Mouse (Mus musculus) MEL (cell line): ENCODE results near the gene Rnf111. TPM values are rescaled to one million over a fixed set of nuclear protein-coding genes. Genes with fewer than 3 reads are reported as not detected.

Experiments used
- DNase-seq: peaks from one replicate; pipeline ENCODE4 v3.0.0; 2011; ENCODE audit warnings: low read depth, low spot score
- H3K27ac ChIP-seq: 2 replicates; pipeline ENCODE4 v1.5.1; 2012; ENCODE audit warnings: low read depth, mild to moderate bottlenecking, control low read depth, low read length, moderate library complexity; ENCODE audit not compliant: control insufficient read depth
- H3K27me3 ChIP-seq, 2 experiments: fragments of 150-350 bp in 1 of 2; sonication (generic) in 1 of 2; 2 replicates each; pipeline ENCODE4 v1.6.1; 2012; ENCODE audit warnings: low read length in 2 of 2, mild to moderate bottlenecking in 2 of 2, improper control_type of control experiment in 1 of 2, moderate library complexity in 1 of 2; ENCODE audit not compliant: insufficient read depth in 2 of 2, control insufficient read depth in 1 of 2
- H3K36me3 ChIP-seq, 2 experiments: 2 replicates each; pipeline ENCODE4 v1.6.1; 2012 to 2014; ENCODE audit warnings: low read length in 2 of 2, improper control_type of control experiment in 1 of 2, inconsistent platforms in 1 of 2, mild to moderate bottlenecking in 1 of 2; ENCODE audit not compliant: insufficient read depth in 2 of 2, control insufficient read depth in 1 of 2
- H3K4me1 ChIP-seq, 2 experiments: fragments of 150-350 bp in 1 of 2; sonication (generic) in 1 of 2; 2 replicates each; pipeline ENCODE4 v1.6.1; 2012; ENCODE audit warnings: low read length in 2 of 2, improper control_type of control experiment in 1 of 2, mild to moderate bottlenecking in 1 of 2; ENCODE audit not compliant: insufficient read depth in 2 of 2, control insufficient read depth in 1 of 2
- H3K4me3 ChIP-seq, 2 experiments: fragments of 150-350 bp in 1 of 2; sonication (generic) in 1 of 2; 2 replicates each; pipeline ENCODE4 v1.5.1; 2012; ENCODE audit warnings: low read depth in 2 of 2, low read length in 2 of 2, mild to moderate bottlenecking in 2 of 2, moderate library complexity in 2 of 2, control low read depth in 1 of 2, improper control_type of control experiment in 1 of 2; ENCODE audit not compliant: control insufficient read depth in 1 of 2, insufficient read depth in 1 of 2
- H3K79me2 ChIP-seq: 2 replicates; pipeline ENCODE4 v1.6.1; 2012; ENCODE audit warnings: mild to moderate bottlenecking, low read length, moderate library complexity; ENCODE audit not compliant: control insufficient read depth, poor library complexity, insufficient read depth
- H3K9ac ChIP-seq: 2 replicates; pipeline ENCODE4 v1.6.1; 2012; ENCODE audit warnings: low read depth, mild to moderate bottlenecking, control low read depth, low read length, moderate library complexity; ENCODE audit not compliant: control insufficient read depth, poor library complexity, severe bottlenecking
- H3K9me3 ChIP-seq: fragments of 150-350 bp; sonication (generic); replicated peaks from 2 replicates; pipeline ENCODE4 v1.6.1; 2012; ENCODE audit warnings: mild to moderate bottlenecking, low read length, improper control_type of control experiment, moderate library complexity; ENCODE audit not compliant: insufficient read depth
- BHLHE40 ChIP-seq: IDR thresholded peaks from 2 replicates; pipeline ENCODE4 v1.6.1; 2012; ENCODE audit warnings: low read depth, mild to moderate bottlenecking, inconsistent platforms, low read length, improper control_type of control experiment, borderline replicate concordance
- ELF1 ChIP-seq: IDR thresholded peaks from 2 replicates; pipeline ENCODE4 v1.6.1; 2014; ENCODE audit warnings: low read depth, mild to moderate bottlenecking, inconsistent platforms, low read length, improper control_type of control experiment, moderate library complexity
- EP300 ChIP-seq, 2 experiments: IDR thresholded peaks; 2 replicates each; pipeline ENCODE4 v1.6.1; 2011; ENCODE audit warnings: improper control_type of control experiment in 2 of 2, low read length in 2 of 2, low read depth in 1 of 2, mild to moderate bottlenecking in 1 of 2
- GABPA ChIP-seq: IDR thresholded peaks from 2 replicates; pipeline ENCODE4 v1.6.1; 2012; ENCODE audit warnings: low read depth, mild to moderate bottlenecking, inconsistent platforms, low read length, improper control_type of control experiment, moderate library complexity
- KAT2A ChIP-seq: conservative IDR thresholded peaks from 2 replicates; pipeline ENCODE4 v1.6.1; 2012; ENCODE audit warnings: low read depth, low read length, improper control_type of control experiment, inconsistent platforms
- MAFK ChIP-seq: IDR thresholded peaks from 2 replicates; pipeline ENCODE4 v1.6.1; 2011; ENCODE audit warnings: low read depth, mild to moderate bottlenecking, low read length, improper control_type of control experiment, borderline replicate concordance
- MAZ ChIP-seq: IDR thresholded peaks from 2 replicates; pipeline ENCODE4 v1.6.1; 2012; ENCODE audit warnings: low read depth, mild to moderate bottlenecking, inconsistent platforms, low read length, improper control_type of control experiment
- MEF2A ChIP-seq: IDR thresholded peaks from 2 replicates; pipeline ENCODE4 v1.6.1; 2014; ENCODE audit warnings: low read depth, mild to moderate bottlenecking, inconsistent platforms, low read length, improper control_type of control experiment; ENCODE audit not compliant: poor library complexity, insufficient replicate concordance, severe bottlenecking; ENCODE audit errors: extremely low read depth
- MYC ChIP-seq: IDR thresholded peaks from 2 replicates; pipeline ENCODE4 v1.6.1; 2011; ENCODE audit warnings: low read depth, mild to moderate bottlenecking, low read length, improper control_type of control experiment, moderate library complexity
- POLR2AphosphoS2 ChIP-seq: IDR thresholded peaks from 2 replicates; pipeline ENCODE4 v1.6.1; 2011; ENCODE audit warnings: low read length, improper control_type of control experiment
- POLR2AphosphoS5 ChIP-seq: IDR thresholded peaks from 2 replicates; pipeline ENCODE4 v1.6.1; 2012; ENCODE audit warnings: low read depth, borderline replicate concordance, mild to moderate bottlenecking, inconsistent platforms, low read length, moderate library complexity, mixed read lengths
- RAD21 ChIP-seq: IDR thresholded peaks from 2 replicates; pipeline ENCODE4 v1.6.1; 2011; ENCODE audit warnings: mild to moderate bottlenecking, low read depth, low read length, improper control_type of control experiment
- RCOR1 ChIP-seq: IDR thresholded peaks from 2 replicates; pipeline ENCODE4 v1.6.1; 2012; ENCODE audit warnings: low read depth, mild to moderate bottlenecking, inconsistent platforms, low read length, improper control_type of control experiment
- SIN3A ChIP-seq: IDR thresholded peaks from 2 replicates; pipeline ENCODE4 v1.6.1; 2012; ENCODE audit warnings: low read length, improper control_type of control experiment, inconsistent platforms
- SMC3 ChIP-seq: IDR thresholded peaks from 2 replicates; pipeline ENCODE4 v1.6.1; 2011; ENCODE audit warnings: low read depth, low read length, improper control_type of control experiment
- TBP ChIP-seq: IDR thresholded peaks from 2 replicates; pipeline ENCODE4 v1.8.0; 2011; ENCODE audit warnings: low read depth, low read length, improper control_type of control experiment
- UBTF ChIP-seq: IDR thresholded peaks from 2 replicates; pipeline ENCODE4 v1.6.1; 2012; ENCODE audit warnings: low read depth, mild to moderate bottlenecking, inconsistent platforms, low read length, improper control_type of control experiment, moderate library complexity, borderline replicate concordance; ENCODE audit not compliant: insufficient read depth
- USF1 ChIP-seq: IDR thresholded peaks from 2 replicates; pipeline ENCODE4 v1.6.1; 2014; ENCODE audit warnings: low read depth, mild to moderate bottlenecking, inconsistent platforms, low read length, improper control_type of control experiment, moderate library complexity
- USF2 ChIP-seq, 2 experiments: IDR thresholded peaks; 2 replicates each; pipeline ENCODE4 v1.6.1; 2011 to 2012; ENCODE audit warnings: improper control_type of control experiment in 2 of 2, low read length in 2 of 2, borderline replicate concordance in 1 of 2, inconsistent platforms in 1 of 2, low read depth in 1 of 2, mild to moderate bottlenecking in 1 of 2; ENCODE audit not compliant: insufficient read depth in 1 of 2
- ZC3H11A ChIP-seq: IDR thresholded peaks from 2 replicates; pipeline ENCODE4 v1.6.1; 2012; ENCODE audit warnings: low read depth, mild to moderate bottlenecking, inconsistent platforms, low read length, improper control_type of control experiment
- ZMIZ1 ChIP-seq: IDR thresholded peaks from 2 replicates; pipeline ENCODE4 v1.6.1; 2012; ENCODE audit warnings: low read depth, mild to moderate bottlenecking, inconsistent platforms, low read length, improper control_type of control experiment, moderate library complexity
- ZNF384 ChIP-seq: IDR thresholded peaks from 2 replicates; pipeline ENCODE4 v1.6.1; 2012; ENCODE audit warnings: low read depth, mild to moderate bottlenecking, inconsistent platforms, low read length, improper control_type of control experiment
- polyA plus RNA-seq, 2 experiments: library from polyadenylated mRNA; stranded (reverse) in 1 of 2; unstranded in 1 of 2; fragments of >175 nt in 1 of 2; fragments of >200 nt in 1 of 2; gene quantifications; 2 replicates each; pipeline versions ENCODE4 v1.2.1 to v1.2.4; 2012; ENCODE audit warnings: low replicate concordance in 2 of 2, low read depth in 1 of 2; ENCODE audit not compliant: insufficient read length in 2 of 2, insufficient read depth in 1 of 2, missing spikeins in 1 of 2
- total RNA-seq: library from RNA; depleted of rRNA; stranded (reverse); fragments of 300-350 nt; gene quantifications from 2 replicates; pipeline ENCODE4 v1.2.3, GENCODE M21; 2012

Gene Rnf111
- total and polyA plus RNA-seq, 3 experiments = 25.2 to 88.2 (median 46.0) TPM

DNA sequence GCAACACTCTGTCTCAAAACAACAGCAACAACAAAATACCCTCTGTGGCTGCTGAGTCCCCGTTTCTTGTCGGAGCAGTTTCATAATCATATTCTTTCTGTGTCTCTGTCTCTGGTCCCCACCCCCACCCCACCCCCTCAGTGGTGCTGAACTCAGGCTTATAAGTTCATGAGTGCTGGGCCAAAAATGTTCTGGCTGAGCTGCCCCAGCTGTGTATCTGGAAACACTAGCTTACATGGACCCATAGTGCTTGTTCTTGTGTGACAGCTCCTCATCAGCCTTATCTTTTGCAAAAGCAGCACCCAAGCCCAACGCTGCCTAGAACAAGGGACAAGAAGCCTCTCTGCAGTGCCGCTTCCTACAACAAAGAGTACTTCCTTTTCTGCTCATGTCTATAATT is 63.6 kb downstream of the Rnf111 start:
- no peaks in the 10 kb centered on the region; the same call in 1 of the 2 replicates for H3K79me2 ChIP-seq
- H3K9ac ChIP-seq = no peak overlapping the region
- TF ChIP-seq USF1 (no peak), RCOR1 (no peak), MAZ (no peak), GABPA (no peak), MYC (no peak), POLR2AphosphoS5 (no peak), ZMIZ1 (no peak), RAD21 (no peak), ZNF384 (no peak), MAFK (no peak), ZC3H11A (no peak), SIN3A (no peak), KAT2A (no peak)
- TF ChIP-seq, all 39 proteins: peak for 0
- Histone ChIP-seq H3K4me1 (no peaks in the 10 kb centered on the region), H3K36me3 (peaks cover 0 to 39% of the 10 kb centered on the region in 2 experiments; a peak in 3 of 4 replicates), H3K9me3 (no peaks in the 10 kb centered on the region), H3K27me3 (no peaks in the 10 kb centered on the region), H3K27ac (no peak overlapping the region), H3K4me3 (no peak overlapping the region)
- DNase-seq = no peak

DNA sequence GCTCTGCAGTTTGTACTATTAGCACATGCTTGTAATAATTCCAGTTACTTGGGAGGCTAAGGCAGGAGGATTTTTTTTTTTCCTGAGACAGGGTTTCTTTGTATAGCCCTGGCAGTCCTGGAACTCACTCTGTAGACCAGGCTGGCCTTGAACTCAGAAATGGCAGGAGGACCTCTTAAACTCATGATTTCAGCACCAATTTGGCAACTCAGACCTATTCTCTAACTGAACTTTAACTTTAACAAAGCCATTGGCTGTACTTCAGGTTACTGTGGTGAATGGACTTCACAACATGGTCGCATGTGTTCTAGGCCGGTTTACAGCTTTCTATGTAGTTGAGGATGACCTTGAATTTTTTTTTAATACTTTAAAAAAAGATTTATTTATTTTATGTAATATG is 80.9 kb downstream of the Rnf111 start:
- Histone ChIP-seq H3K4me1 (peaks cover 0 to 5% of the 10 kb centered on the region in 2 experiments; a peak in 2 of 4 replicates), H3K9ac (no peak overlapping the region), H3K9me3 (no peaks in the 10 kb centered on the region), H3K79me2 (peaks cover 17% of the 10 kb centered on the region), H3K36me3 (peaks cover 12 to 22% of the 10 kb centered on the region in 2 experiments), H3K27me3 (no peaks in the 10 kb centered on the region), H3K4me3 (no peak overlapping the region), H3K27ac (no peak overlapping the region)
- peak; percentile 26 for DNase-seq
- TF ChIP-seq EP300 (IDR thresholded peaks at IDR 0.05; ENCODE audit: low read depth in 1 of 2, low read length in 2 of 2) (no peak), USF2 (IDR thresholded peaks at IDR 0.05; ENCODE audit: borderline replicate concordance in 1 of 2, insufficient read depth in 1 of 2, low read depth in 1 of 2, low read length in 2 of 2) (no peak), MEF2A (no peak), TBP (no peak), SMC3 (no peak), MAZ (no peak), USF1 (no peak), RCOR1 (no peak), UBTF (no peak), MYC (no peak), SIN3A (no peak), POLR2AphosphoS2 (no peak), ELF1 (no peak), BHLHE40 (no peak)
